Mouse (Mus musculus): ENCODE results near the gene Arntl. TPM values are rescaled to one million over a fixed set of nuclear protein-coding genes. Genes with fewer than 3 reads are reported as not detected.

Gene Arntl
- polyA plus RNA-seq, 1 experiment: 7.3 TPM

GRCm38 (mm10) chr7:113208388-113208753 lies 1.1 kb downstream of the Arntl start:
- H3K4me1 ChIP-seq (ENCODE audit: control insufficient read depth, insufficient read depth, low read length): peaks cover 14% of the 10 kb centered on the region; the same call in 1 of the 2 replicates
- peak overlapping the region; percentile 94 for H3K4me3 ChIP-seq (ENCODE audit: insufficient read depth, low read depth, low read length)
- 10% methylated on average over 19 of the region's 19 CpGs for WGBS
- no peaks in the 10 kb centered on the region for H3K27me3 ChIP-seq (replicated peaks; ENCODE audit: control insufficient read depth, insufficient read depth, low read length)
- DNase-seq: peak; percentile 12
- H3K36me3 ChIP-seq (ENCODE audit: control insufficient read depth, insufficient read depth, low read length): no peaks in the 10 kb centered on the region
- no peak overlapping the region for H3K27ac ChIP-seq (ENCODE audit: insufficient read depth, low read depth, low read length)
- no peak for TF ChIP-seq POLR2A (IDR thresholded peaks at IDR 0.05; ENCODE audit: low read depth, low read length)
- no peak for TF ChIP-seq CTCF (conservative IDR thresholded peaks at IDR 0.05; ENCODE audit: insufficient read depth, insufficient read length, low read depth, low read length)

DNA sequence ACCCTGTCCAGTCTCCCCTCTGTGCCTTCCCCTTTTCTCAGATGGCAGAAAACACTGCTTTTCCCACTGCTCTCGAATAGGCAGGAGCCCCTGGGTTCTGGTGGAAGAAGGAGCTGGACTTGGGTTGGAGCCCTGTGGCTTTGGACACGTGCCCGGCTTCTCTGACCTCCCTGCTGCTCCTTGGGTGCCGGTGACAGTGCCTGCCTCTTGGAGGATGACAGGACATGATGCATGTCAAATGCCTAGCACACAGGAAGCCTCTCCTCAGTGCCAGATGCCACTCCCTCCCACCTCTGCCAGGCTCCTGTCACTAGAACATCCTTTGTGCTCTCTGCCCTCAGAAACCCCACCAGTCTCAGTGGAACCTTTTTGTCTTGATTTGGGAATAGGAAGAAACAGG lies 3.2 kb downstream of the Arntl start:
- no peaks in the 10 kb centered on the region for H3K27me3 ChIP-seq (replicated peaks; ENCODE audit: control insufficient read depth, insufficient read depth, low read length)
- WGBS: 10% methylated on average over 4 of the region's 4 CpGs
- DNase-seq: peak; percentile 82

GRCm38 (mm10) chr7:113214245-113215169 lies 7.2 kb downstream of the Arntl start:
- H3K36me3 ChIP-seq (ENCODE audit: control insufficient read depth, insufficient read depth, low read length): no peaks in the 10 kb centered on the region
- TF ChIP-seq POLR2A (IDR thresholded peaks at IDR 0.05; ENCODE audit: low read depth, low read length) (no peak), CTCF (conservative IDR thresholded peaks at IDR 0.05; ENCODE audit: insufficient read depth, insufficient read length, low read depth, low read length) (no peak)
- DNase-seq: peak; percentile 66
- H3K27ac ChIP-seq (ENCODE audit: insufficient read depth, low read depth, low read length): no peak overlapping the region
- H3K4me3 ChIP-seq (ENCODE audit: insufficient read depth, low read depth, low read length): no peak overlapping the region
- H3K27me3 ChIP-seq (replicated peaks; ENCODE audit: control insufficient read depth, insufficient read depth, low read length): no peaks in the 10 kb centered on the region
- peaks cover 29% of the 10 kb centered on the region for H3K4me1 ChIP-seq (ENCODE audit: control insufficient read depth, insufficient read depth, low read length)
- 49% methylated on average over 6 of the region's 6 CpGs for WGBS

More for the DNA sequence above, 3.2 kb downstream of the Arntl start:
- Histone ChIP-seq H3K27ac (ENCODE audit: insufficient read depth, low read depth, low read length) (no peak overlapping the region), H3K4me1 (ENCODE audit: control insufficient read depth, insufficient read depth, low read length) (peaks cover 25% of the 10 kb centered on the region), H3K4me3 (ENCODE audit: insufficient read depth, low read depth, low read length) (no peak overlapping the region), H3K36me3 (ENCODE audit: control insufficient read depth, insufficient read depth, low read length) (no peaks in the 10 kb centered on the region)
- TF ChIP-seq CTCF (conservative IDR thresholded peaks at IDR 0.05; ENCODE audit: insufficient read depth, insufficient read length, low read depth, low read length): no peak
- TF ChIP-seq POLR2A (IDR thresholded peaks at IDR 0.05; ENCODE audit: low read depth, low read length): no peak

GRCm38 (mm10) chr7:113216152-113216551 lies 8.9 kb downstream of the Arntl start:
- H3K27ac ChIP-seq (ENCODE audit: insufficient read depth, low read depth, low read length): no peak overlapping the region
- no peaks in the 10 kb centered on the region for H3K27me3 ChIP-seq (replicated peaks; ENCODE audit: control insufficient read depth, insufficient read depth, low read length)
- no peak for DNase-seq
- H3K4me1 ChIP-seq (ENCODE audit: control insufficient read depth, insufficient read depth, low read length): peaks cover 20% of the 10 kb centered on the region
- WGBS: 53% methylated on average over 8 of the region's 8 CpGs
- TF ChIP-seq POLR2A (IDR thresholded peaks at IDR 0.05; ENCODE audit: low read depth, low read length) (no peak), CTCF (conservative IDR thresholded peaks at IDR 0.05; ENCODE audit: insufficient read depth, insufficient read length, low read depth, low read length) (no peak)
- no peaks in the 10 kb centered on the region for H3K36me3 ChIP-seq (ENCODE audit: control insufficient read depth, insufficient read depth, low read length)
- H3K4me3 ChIP-seq (ENCODE audit: insufficient read depth, low read depth, low read length): no peak overlapping the region

DNA sequence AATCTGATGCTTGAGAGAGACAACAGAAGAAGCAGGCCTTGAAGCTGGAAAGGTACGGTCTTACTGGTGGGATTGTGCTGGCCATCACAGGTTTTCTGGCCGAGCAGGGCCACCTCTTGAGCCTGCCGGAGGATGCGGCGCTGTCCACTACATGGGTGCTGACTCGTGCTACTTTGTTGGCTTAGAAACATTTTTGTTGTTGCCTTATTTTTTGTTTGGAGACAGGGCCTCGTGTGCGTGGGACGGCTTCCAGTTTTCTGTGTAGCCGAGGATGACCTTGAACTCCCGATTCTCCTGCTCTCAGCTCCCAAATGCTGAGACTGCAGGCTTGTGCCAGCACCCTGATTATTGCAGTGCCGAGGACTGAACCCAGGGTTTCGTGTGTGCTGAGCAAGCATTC lies 12.2 kb downstream of the Arntl start:
- Histone ChIP-seq H3K27ac (ENCODE audit: insufficient read depth, low read depth, low read length) (no peak overlapping the region), H3K4me3 (ENCODE audit: insufficient read depth, low read depth, low read length) (no peak overlapping the region), H3K4me1 (ENCODE audit: control insufficient read depth, insufficient read depth, low read length) (peaks cover 12% of the 10 kb centered on the region; the same call in 1 of the 2 replicates), H3K27me3 (replicated peaks; ENCODE audit: control insufficient read depth, insufficient read depth, low read length) (no peaks in the 10 kb centered on the region), H3K36me3 (ENCODE audit: control insufficient read depth, insufficient read depth, low read length) (no peaks in the 10 kb centered on the region)
- DNase-seq: peak; percentile 48
- 57% methylated on average over 13 of the region's 13 CpGs for WGBS
- TF ChIP-seq CTCF (conservative IDR thresholded peaks at IDR 0.05; ENCODE audit: insufficient read depth, insufficient read length, low read depth, low read length) (no peak), POLR2A (IDR thresholded peaks at IDR 0.05; ENCODE audit: low read depth, low read length) (no peak)

DNA sequence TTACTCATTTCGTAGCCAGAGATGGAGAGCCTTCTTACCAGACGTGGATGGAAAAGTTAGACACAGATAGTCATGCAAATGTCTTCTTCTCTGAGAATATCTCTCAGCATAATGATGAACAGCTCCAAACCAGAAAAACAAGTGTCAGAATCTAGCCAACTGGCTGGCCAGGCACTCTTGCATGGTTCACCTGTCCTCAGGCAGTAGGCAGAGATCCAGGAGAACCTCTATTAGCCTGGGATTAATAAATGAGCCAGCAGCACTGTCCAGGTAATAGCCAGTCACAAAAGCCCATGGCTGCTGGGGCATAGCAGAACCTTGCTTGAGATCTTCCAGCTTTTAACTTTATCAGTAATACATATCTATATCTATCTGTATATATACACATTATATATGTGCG lies 12.6 kb downstream of the Arntl start:
- Histone ChIP-seq H3K4me3 (ENCODE audit: insufficient read depth, low read depth, low read length) (no peak overlapping the region), H3K4me1 (ENCODE audit: control insufficient read depth, insufficient read depth, low read length) (peaks cover 8% of the 10 kb centered on the region; the same call in 1 of the 2 replicates), H3K27me3 (replicated peaks; ENCODE audit: control insufficient read depth, insufficient read depth, low read length) (no peaks in the 10 kb centered on the region), H3K27ac (ENCODE audit: insufficient read depth, low read depth, low read length) (no peak overlapping the region), H3K36me3 (ENCODE audit: control insufficient read depth, insufficient read depth, low read length) (no peaks in the 10 kb centered on the region; the same call in 1 of the 2 replicates)
- WGBS: 73% methylated on average over 3 of the region's 3 CpGs
- DNase-seq: peak; percentile 81
- no peak for TF ChIP-seq CTCF (conservative IDR thresholded peaks at IDR 0.05; ENCODE audit: insufficient read depth, insufficient read length, low read depth, low read length)
- no peak for TF ChIP-seq POLR2A (IDR thresholded peaks at IDR 0.05; ENCODE audit: low read depth, low read length)

DNA sequence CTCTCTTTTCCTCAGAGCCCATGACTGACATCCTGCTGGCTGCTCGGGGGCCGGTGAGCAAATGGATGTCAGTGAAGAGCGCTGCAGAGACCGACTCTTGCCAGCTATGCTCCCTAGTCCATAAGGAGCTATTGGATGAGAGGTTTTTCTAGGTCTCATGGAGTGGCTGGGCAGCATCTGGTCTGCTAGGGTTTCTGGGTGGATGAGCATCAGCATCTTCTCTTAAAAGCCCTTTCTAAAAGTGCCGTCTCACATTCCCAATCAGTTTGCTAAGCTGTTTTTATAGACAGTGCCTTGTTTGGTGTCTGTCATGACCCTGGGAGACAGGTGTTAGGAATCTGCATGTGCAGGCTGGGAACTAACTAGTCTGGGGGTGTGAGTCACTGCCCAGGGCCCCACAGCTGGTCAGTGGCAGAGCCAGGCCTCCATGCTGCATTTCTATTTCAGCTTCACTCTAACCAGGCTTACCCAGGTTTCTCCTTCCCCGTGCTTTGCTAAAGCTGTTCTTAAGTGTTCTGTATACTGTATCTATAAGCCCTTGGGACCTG lies 13.5 kb downstream of the Arntl start:
- no peaks in the 10 kb centered on the region for H3K27me3 ChIP-seq (replicated peaks; ENCODE audit: control insufficient read depth, insufficient read depth, low read length)
- no peak overlapping the region for H3K4me3 ChIP-seq (ENCODE audit: insufficient read depth, low read depth, low read length)
- peaks cover 8% of the 10 kb centered on the region; the same call in 1 of the 2 replicates for H3K4me1 ChIP-seq (ENCODE audit: control insufficient read depth, insufficient read depth, low read length)
- TF ChIP-seq CTCF (conservative IDR thresholded peaks at IDR 0.05; ENCODE audit: insufficient read depth, insufficient read length, low read depth, low read length): no peak
- TF ChIP-seq POLR2A (IDR thresholded peaks at IDR 0.05; ENCODE audit: low read depth, low read length): no peak
- H3K27ac ChIP-seq (ENCODE audit: insufficient read depth, low read depth, low read length): no peak overlapping the region
- DNase-seq: no peak
- 81% methylated on average over 6 of the region's 6 CpGs for WGBS
- no peaks in the 10 kb centered on the region; the same call in 1 of the 2 replicates for H3K36me3 ChIP-seq (ENCODE audit: control insufficient read depth, insufficient read depth, low read length)
